Mouse (Mus musculus): Measurements from ENCODE around the gene Cadm1.

DNA sequence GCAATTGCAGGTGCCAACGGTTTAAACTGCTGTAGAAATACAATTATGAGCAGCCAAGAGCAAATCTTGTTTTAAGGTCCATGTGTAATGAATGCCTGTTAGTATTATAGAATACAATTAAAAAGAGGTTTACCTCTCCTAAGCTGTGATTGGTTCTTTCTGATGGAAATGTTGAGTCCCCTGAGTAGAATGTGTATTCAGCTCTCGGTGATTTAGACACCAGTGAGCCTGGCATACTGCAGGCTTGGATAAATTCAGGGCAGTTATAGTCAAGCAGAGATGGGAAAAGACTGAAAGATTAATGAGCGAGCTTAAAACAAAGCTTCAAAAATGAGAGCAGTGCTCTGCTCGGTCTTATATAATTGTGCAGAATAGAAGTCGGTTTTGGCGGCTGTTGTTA is 177.4 kb downstream of the Cadm1 start:
- TF ChIP-seq POLR2A (IDR thresholded peaks at IDR 0.05; ENCODE audit: low read depth, low read length), result no peak
- TF ChIP-seq CTCF (IDR thresholded peaks at IDR 0.05; ENCODE audit: extremely low read depth, insufficient read length, insufficient replicate concordance, low read depth, low read length), result no peak
